Mouse (Mus musculus) midbrain, postnatal 0 days (tissue): Measurements from ENCODE around the gene Olfr325. TPM values are rescaled to one million over a fixed set of nuclear protein-coding genes. Genes with fewer than 3 reads are reported as not detected.

Experiments used
- ATAC-seq: fragments of 200-750 bp; cut with Nextera tagmentation; 2 replicates; pipeline ENCODE4 v1.8.0; 2017; ENCODE audit warnings: moderate number of reproducible peaks, mild to moderate bottlenecking, moderate TSS enrichment, moderate library complexity; ENCODE audit not compliant: low FRiP score
- DNase-seq: peaks from one replicate; pipeline ENCODE4 v3.0.0-alpha.2; 2015; ENCODE audit warnings: low spot score
- H3K27ac ChIP-seq: fragments of 300-500 bp; sonication (generic); 2 replicates; pipeline ENCODE4 v1.5.1; 2014; ENCODE audit warnings: low read depth, mild to moderate bottlenecking, low read length, mixed read lengths
- H3K27me3 ChIP-seq: fragments of 300-500 bp; sonication (generic); 2 replicates; pipeline ENCODE4 v1.6.1; 2014; ENCODE audit warnings: low read length, control low read depth, mixed read lengths; ENCODE audit not compliant: insufficient read depth
- H3K36me3 ChIP-seq: fragments of 300-500 bp; sonication (generic); 2 replicates; pipeline ENCODE4 v1.6.1; 2014; ENCODE audit warnings: low read length, control low read depth, mixed read lengths; ENCODE audit not compliant: insufficient read depth
- H3K4me1 ChIP-seq: fragments of 300-500 bp; sonication (generic); 2 replicates; pipeline ENCODE4 v1.6.1; 2014; ENCODE audit warnings: mild to moderate bottlenecking, control low read depth, antibody characterized with exemption, low read length, mixed read lengths; ENCODE audit not compliant: insufficient read depth
- H3K4me2 ChIP-seq: fragments of 300-500 bp; sonication (generic); 2 replicates; pipeline ENCODE4 v1.6.1; 2014; ENCODE audit warnings: low read depth, mild to moderate bottlenecking, low read length, mixed read lengths; ENCODE audit not compliant: poor library complexity, severe bottlenecking
- H3K4me3 ChIP-seq: fragments of 300-500 bp; sonication (generic); 2 replicates; pipeline ENCODE4 v1.5.1; 2014; ENCODE audit warnings: low read depth, mild to moderate bottlenecking, low read length, moderate library complexity
- H3K9ac ChIP-seq: fragments of 300-500 bp; sonication (generic); replicated peaks from 2 replicates; pipeline ENCODE4 v1.6.1; 2014; ENCODE audit warnings: mild to moderate bottlenecking, low read length, moderate library complexity, mixed read lengths; ENCODE audit not compliant: poor library complexity, severe bottlenecking
- H3K9me3 ChIP-seq: fragments of 300-500 bp; sonication (generic); 2 replicates; pipeline ENCODE4 v1.6.1; 2016; ENCODE audit warnings: low read length, control low read depth
- CTCF ChIP-seq: IDR thresholded peaks from 2 replicates; pipeline ENCODE4 v1.5.1; 2016; ENCODE audit warnings: antibody characterized with exemption, mild to moderate bottlenecking
- WGBS: fragments of 180-500 bp; shearing (Covaris S2); extraction: QIAGEN DNeasy Blood & Tissue Kit; methylation state at CpG from one replicate; pipeline ENCODE4 v1.1.7; 2014; 5-methylcytosine and 5-hydroxymethylcytosine counted together
- polyA plus RNA-seq: library from polyadenylated mRNA; unstranded; fragments of >200 nt; fragmentation: Nextera tagmentation; extraction: Ambion mirVana; gene quantifications from 2 replicates; pipeline ENCODE4 v1.2.1, GENCODE M21; 2015
- total RNA-seq: library from RNA; depleted of rRNA; stranded (reverse); fragments of >200 nt; gene quantifications from 2 replicates; pipeline ENCODE4 v1.2.3, GENCODE M21; 2014

Gene Olfr325
- total and polyA plus RNA-seq, 2 experiments from 2014 or later: not detected

GRCm38 (mm10) chr11:58604688-58605087, 27.2 kb downstream of the Olfr325 start:
- Histone ChIP-seq H3K9ac (no peak overlapping the region), H3K4me3 (no peak overlapping the region), H3K36me3 (no peaks in the 10 kb centered on the region), H3K27ac (no peak overlapping the region), H3K27me3 (no peaks in the 10 kb centered on the region), H3K4me1 (no peaks in the 10 kb centered on the region), H3K4me2 (no peak overlapping the region), H3K9me3 (no peaks in the 10 kb centered on the region)
- DNase-seq: no peak
- no peak for TF ChIP-seq CTCF
- ATAC-seq: no peak
- WGBS: 67% methylated on average over 2 of the region's 2 CpGs

GRCm38 (mm10) chr11:58605228-58605627, 27.7 kb downstream of the Olfr325 start:
- Histone ChIP-seq H3K4me2 (no peak overlapping the region), H3K27me3 (no peaks in the 10 kb centered on the region), H3K9me3 (no peaks in the 10 kb centered on the region), H3K36me3 (no peaks in the 10 kb centered on the region), H3K4me3 (no peak overlapping the region), H3K27ac (no peak overlapping the region), H3K9ac (no peak overlapping the region), H3K4me1 (no peaks in the 10 kb centered on the region)
- WGBS: 92% methylated on average over 3 of the region's 3 CpGs
- no peak for DNase-seq
- no peak for ATAC-seq
- no peak for TF ChIP-seq CTCF

GRCm38 (mm10) chr11:58606177-58606919, 28.8 kb downstream of the Olfr325 start:
- ATAC-seq: no peak

GRCm38 (mm10) chr11:58607030-58607429, 29.5 kb downstream of the Olfr325 start:
- Histone ChIP-seq H3K4me1 (no peaks in the 10 kb centered on the region), H3K36me3 (no peaks in the 10 kb centered on the region), H3K4me3 (no peak overlapping the region), H3K27me3 (no peaks in the 10 kb centered on the region), H3K4me2 (no peak overlapping the region), H3K9ac (no peak overlapping the region), H3K9me3 (no peaks in the 10 kb centered on the region), H3K27ac (no peak overlapping the region)
- TF ChIP-seq CTCF: no peak
- DNase-seq (no peak), ATAC-seq (no peak)
- 86% methylated on average over 6 of the region's 6 CpGs for WGBS

More at GRCm38 (mm10) chr11:58606177-58606919, 28.8 kb downstream of the Olfr325 start:
- Histone ChIP-seq H3K9me3 (no peaks in the 10 kb centered on the region), H3K4me3 (no peak overlapping the region), H3K36me3 (no peaks in the 10 kb centered on the region), H3K4me2 (no peak overlapping the region), H3K4me1 (no peaks in the 10 kb centered on the region), H3K9ac (no peak overlapping the region), H3K27me3 (no peaks in the 10 kb centered on the region), H3K27ac (no peak overlapping the region)
- WGBS: 90% methylated on average over 12 of the region's 12 CpGs
- TF ChIP-seq CTCF: no peak
- no peak for DNase-seq

GRCm38 (mm10) chr11:58613359-58613758, 35.8 kb downstream of the Olfr325 start:
- Histone ChIP-seq H3K9ac (no peak overlapping the region), H3K4me2 (no peak overlapping the region), H3K4me1 (no peaks in the 10 kb centered on the region; the same call in 1 of the 2 replicates), H3K36me3 (no peaks in the 10 kb centered on the region), H3K27ac (no peak overlapping the region), H3K9me3 (no peaks in the 10 kb centered on the region), H3K27me3 (no peaks in the 10 kb centered on the region), H3K4me3 (no peak overlapping the region)
- 86% methylated on average over 3 of the region's 3 CpGs for WGBS
- DNase-seq (no peak), ATAC-seq (no peak)
- TF ChIP-seq CTCF: no peak

- Histone ChIP-seq H3K9me3 (no peaks in the 10 kb centered on the region), H3K4me2 (no peak overlapping the region), H3K36me3 (no peaks in the 10 kb centered on the region), H3K9ac (no peak overlapping the region), H3K4me3 (no peak overlapping the region), H3K27ac (no peak overlapping the region), H3K27me3 (no peaks in the 10 kb centered on the region), H3K4me1 (no peaks in the 10 kb centered on the region; the same call in 1 of the 2 replicates)
- no peak for TF ChIP-seq CTCF
- DNase-seq (no peak), ATAC-seq (no peak)
Measured at GRCm38 (mm10) chr11:58614526-58614925, 37.0 kb downstream of the Olfr325 start.
